Mouse (Mus musculus) heart, adult 18-20 months (tissue): ENCODE measurements around the gene Stk4. TPM values are rescaled to one million over a fixed set of nuclear protein-coding genes. Genes with fewer than 3 reads are reported as not detected.

Experiments
- DNase-seq, 2 experiments: peaks; one replicate each; pipeline ENCODE4 v3.0.0; 2021 to 2022; ENCODE audit warnings: mixed read lengths in 1 of 2
- total RNA-seq, 2 experiments: library from RNA; stranded (reverse); gene quantifications; 2 replicates each; pipeline ENCODE4 v1.2.3; 2021

The Stk4 gene
- total RNA-seq, 2 experiments from 2014 or later = 12.9 to 20.0 TPM

GRCm38 (mm10) chr2:164128576-164129411 is 58.7 kb downstream of the Stk4 start:
- DNase-seq = no peak

- no peak for DNase-seq
Observed at GRCm38 (mm10) chr2:164131586-164131985, 61.5 kb downstream of the Stk4 start.

- peak; percentile 18 to 32 for DNase-seq
Observed at GRCm38 (mm10) chr2:164134563-164134962, 64.4 kb downstream of the Stk4 start.

GRCm38 (mm10) chr2:164135367-164135766 is 65.2 kb downstream of the Stk4 start:
- peak in 1 of 2 experiments; percentile 18 for DNase-seq

- no peak for DNase-seq
Observed at GRCm38 (mm10) chr2:164136393-164136792, 66.3 kb downstream of the Stk4 start.

GRCm38 (mm10) chr2:164137754-164138153 is 67.6 kb downstream of the Stk4 start:
- DNase-seq = no peak

- DNase-seq = peak; percentile 27 to 55
Observed at GRCm38 (mm10) chr2:164142021-164142420, 71.9 kb downstream of the Stk4 start.

GRCm38 (mm10) chr2:164144025-164144424 is 73.9 kb downstream of the Stk4 start:
- no peak for DNase-seq

GRCm38 (mm10) chr2:164144541-164144940 is 74.4 kb downstream of the Stk4 start:
- no peak for DNase-seq

GRCm38 (mm10) chr2:164146556-164146955 is 76.4 kb downstream of the Stk4 start:
- no peak for DNase-seq

GRCm38 (mm10) chr2:164150086-164150760 is 80.1 kb downstream of the Stk4 start:
- DNase-seq = no peak

GRCm38 (mm10) chr2:164152341-164152740 is 82.2 kb downstream of the Stk4 start:
- DNase-seq = no peak

- DNase-seq = no peak
Observed at GRCm38 (mm10) chr2:164154007-164154406, 83.9 kb downstream of the Stk4 start.

- DNase-seq = no peak
Observed at GRCm38 (mm10) chr2:164156158-164156557, 86.0 kb downstream of the Stk4 start.

- no peak for DNase-seq
Observed at GRCm38 (mm10) chr2:164158838-164159237, 88.7 kb downstream of the Stk4 start.

- DNase-seq = no peak
Observed at GRCm38 (mm10) chr2:164161515-164162055, 91.5 kb downstream of the Stk4 start.

- DNase-seq = no peak
Observed at GRCm38 (mm10) chr2:164164941-164165340, 94.8 kb downstream of the Stk4 start.

GRCm38 (mm10) chr2:164167752-164168570 is 97.8 kb downstream of the Stk4 start:
- no peak for DNase-seq

GRCm38 (mm10) chr2:164168571-164168946 is 98.4 kb downstream of the Stk4 start:
- DNase-seq = no peak

GRCm38 (mm10) chr2:164170326-164170725 is 100.2 kb downstream of the Stk4 start:
- no peak for DNase-seq

- DNase-seq = no peak
Observed at GRCm38 (mm10) chr2:164170902-164171301, 100.8 kb downstream of the Stk4 start, which contains the start of gene Kcns1. Gene Kcns1 (minus strand): TSS chr2:164171113.

GRCm38 (mm10) chr2:164173394-164173793 is 103.3 kb downstream of the Stk4 start:
- DNase-seq = peak in 1 of 2 experiments; percentile 18
